Mouse (Mus musculus) erythroblast, embryonic 14.5 days (primary cell): ENCODE measurements around the gene Car4.

Experiments used
- GATA1 ChIP-seq: IDR thresholded peaks from 2 replicates; pipeline ENCODE4 v1.6.1; 2012; ENCODE audit warnings: low read length, inconsistent platforms, mixed read lengths
- TAL1 ChIP-seq: IDR thresholded peaks from 3 replicates; pipeline ENCODE4 v1.6.1; 2012; ENCODE audit warnings: low read length, inconsistent platforms, mixed read lengths

DNA sequence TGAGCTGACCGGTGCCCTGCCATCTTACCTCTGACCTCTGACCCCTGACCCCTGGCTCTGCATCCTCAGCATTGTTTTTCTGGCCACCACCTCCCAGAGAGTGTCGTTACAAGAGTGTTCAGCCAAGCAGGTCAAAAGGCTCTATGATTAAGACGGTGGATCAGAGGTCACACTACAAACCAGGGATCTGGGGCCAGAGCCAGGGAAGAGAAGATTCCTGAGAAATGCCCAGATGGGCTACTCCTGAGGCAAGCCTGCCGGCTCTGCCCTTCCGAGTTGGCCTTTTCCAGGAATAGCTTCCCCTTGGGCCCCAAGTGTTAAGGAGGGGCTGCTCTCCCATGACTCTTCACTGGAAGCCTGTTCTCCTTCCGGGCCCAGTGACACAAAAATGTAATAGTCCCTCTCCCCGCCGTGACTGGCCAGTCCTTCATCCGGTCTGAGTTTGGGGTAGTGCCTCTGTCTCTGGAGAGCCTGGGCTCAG, 2.2 kb downstream of the Car4 start:
- TF ChIP-seq GATA1 (no peak), TAL1 (no peak)
